Mouse (Mus musculus): ENCODE data around the gene Rnf151.

DNA sequence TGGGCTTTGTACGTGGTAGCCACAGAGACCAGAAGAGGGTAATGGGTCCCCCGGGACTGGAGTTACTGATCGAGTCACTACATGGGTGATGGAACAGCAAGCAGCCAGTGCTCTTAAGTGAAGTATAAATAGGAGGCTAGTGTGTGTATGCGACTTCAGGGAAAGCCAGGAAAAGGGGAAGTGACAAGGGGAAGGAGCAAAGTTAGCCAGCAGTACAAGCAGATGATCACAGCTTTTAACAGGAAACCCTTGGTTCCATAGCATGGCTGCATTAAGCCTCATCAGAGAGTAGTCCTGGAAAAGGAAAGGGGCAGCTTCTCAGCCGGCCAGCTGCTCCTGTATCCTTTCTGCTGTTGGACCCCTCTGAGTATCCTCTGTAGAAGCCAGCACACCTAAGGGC, 25.5 kb downstream of the Rnf151 start:
- TF ChIP-seq POLR2A (IDR thresholded peaks at IDR 0.05; ENCODE audit: low read depth, low read length) (no peak), CTCF (IDR thresholded peaks at IDR 0.05; ENCODE audit: extremely low read depth, insufficient read depth, insufficient read length, insufficient replicate concordance) (no peak)

Measured in spleen, adult 2 months (tissue).